29 mouse cellular contexts compared by ENCODE assay signal in genomic region chr9:22438826-22439225, GRCm38 (mm10). TPM values are rescaled to one million over a fixed set of nuclear protein-coding genes. Genes with fewer than 3 reads are reported as not detected.
"Had no signal": no experiment of that assay in that cellular context is flagged by ENCODE, and none has a peak within 500 bp of the region (broad histone marks: within the 10 kb centered on the region; RNA-seq: fewer than 3 reads in every experiment).

No protein-coding gene starts in this region.

- H3K27ac ChIP-seq: kidney, embryonic 15.5 days; left cerebral cortex, adult 2 months; lung, embryonic 15.5 days; midbrain, embryonic 10.5 days; midbrain, embryonic 13.5 days; neural tube, embryonic 12.5 days; neural tube, embryonic 15.5 days had no signal

- H3K36me3 ChIP-seq: kidney, embryonic 15.5 days; lung, embryonic 15.5 days had no signal

- H3K9me3 ChIP-seq: kidney, embryonic 15.5 days; lung, embryonic 15.5 days; megakaryocyte, embryonic 14.5 days; midbrain, embryonic 10.5 days; neural tube, embryonic 12.5 days; neural tube, embryonic 15.5 days had no signal

- H3K9ac ChIP-seq: kidney, embryonic 15.5 days; lung, embryonic 15.5 days; midbrain, embryonic 13.5 days; neural tube, embryonic 12.5 days; neural tube, embryonic 15.5 days had no signal

- H3K4me3 ChIP-seq: kidney, embryonic 15.5 days; left cerebral cortex, adult 2 months; lung, embryonic 15.5 days; megakaryocyte, embryonic 14.5 days; midbrain, embryonic 10.5 days; midbrain, embryonic 13.5 days; neural tube, embryonic 12.5 days; neural tube, embryonic 15.5 days had no signal

- H3K4me1 ChIP-seq: kidney, embryonic 15.5 days; lung, embryonic 15.5 days; megakaryocyte, embryonic 14.5 days; midbrain, embryonic 10.5 days; midbrain, embryonic 13.5 days; neural tube, embryonic 12.5 days; neural tube, embryonic 15.5 days had no signal

- H3K27me3 ChIP-seq: kidney, embryonic 15.5 days; lung, embryonic 15.5 days; megakaryocyte, embryonic 14.5 days; midbrain, embryonic 13.5 days; neural tube, embryonic 12.5 days; neural tube, embryonic 15.5 days had no signal

- DNase-seq: kidney, adult 2 months; kidney, postnatal 14 days; kidney, postnatal 4 days; layer of hippocampus, adult 9-11 months; layer of hippocampus, postnatal 36 days; lung, postnatal 10 days; lung, postnatal 36 days; right cerebral cortex, adult 18-20 months; right cerebral cortex, postnatal 14 days; right cerebral cortex, postnatal 4 days; thymus, postnatal 25 days had no signal

- ATAC-seq: intestine, postnatal 0 days; midbrain, embryonic 13.5 days had no signal

- H3K4me2 ChIP-seq: kidney, embryonic 15.5 days; liver, embryonic 11.5 days; lung, embryonic 15.5 days; midbrain, embryonic 13.5 days; neural tube, embryonic 12.5 days; neural tube, embryonic 15.5 days had no signal

RNA-seq across cellular contexts. Expression of gene Gm17545, which starts 15.3 kb away (rescaled TPM):
- total RNA-seq: layer of hippocampus, adult 18-20 months; layer of hippocampus, postnatal 36 days; left cerebral cortex, adult 2 months; left cerebral cortex, postnatal 10 days; left cerebral cortex, postnatal 36 days had no signal
- polyA plus RNA-seq: intestine, postnatal 0 days; kidney, adult 2 months; kidney, embryonic 15.5 days; limb, embryonic 11.5 days; limb, embryonic 14.5 days; liver, embryonic 11.5 days; liver, embryonic 16.5 days; lung, embryonic 15.5 days; midbrain, embryonic 10.5 days; midbrain, embryonic 13.5 days; neural tube, embryonic 12.5 days; neural tube, embryonic 15.5 days; stomach, embryonic 14.5 days; thymus, postnatal 0 days had no signal
